9 mouse cellular contexts compared by ENCODE assay signal in the genomic region with DNA sequence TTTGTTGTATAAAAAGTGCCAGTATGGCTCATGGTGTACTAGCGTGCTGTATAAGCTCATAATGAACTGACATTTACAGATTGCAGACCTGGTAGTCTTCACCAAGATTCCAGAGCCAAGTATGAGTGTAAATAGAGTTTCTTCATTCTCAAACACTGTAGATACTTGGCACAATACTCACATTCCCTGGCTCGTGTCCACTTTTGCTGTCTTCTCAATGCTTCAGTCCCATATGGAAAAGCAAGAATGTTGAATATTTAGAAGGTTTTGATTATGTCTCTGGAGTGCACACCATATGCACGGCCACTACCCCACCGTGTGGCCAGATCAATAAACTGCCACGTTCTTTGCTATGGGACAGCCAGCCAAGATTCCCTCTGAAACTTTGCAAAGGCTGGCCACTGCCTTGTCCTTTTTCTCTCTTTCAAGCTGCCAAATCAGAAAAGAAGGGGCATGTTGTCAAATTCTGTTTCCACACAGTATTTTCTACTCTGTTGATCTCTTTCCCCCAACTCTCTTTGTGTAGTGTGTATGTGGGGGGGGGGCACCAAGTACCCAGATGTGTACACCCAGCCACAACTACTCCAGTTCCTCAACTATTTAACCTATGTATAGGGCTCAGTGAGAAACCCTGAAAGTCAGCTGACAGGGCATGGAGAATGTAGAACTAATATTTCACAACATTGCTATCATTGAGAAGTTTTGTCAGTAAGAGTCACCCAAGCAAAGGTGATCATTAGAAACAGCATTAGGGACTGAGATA.
DNase-seq lines count a peak whose midpoint lies in the region; ATAC-seq and TF ChIP-seq lines count a peak whose summit lies in the region.
"Had no signal": no experiment of that assay in that cellular context is flagged by ENCODE, and none has a peak within 500 bp of the region (broad histone marks: within the 10 kb centered on the region; RNA-seq: fewer than 3 reads in every experiment).

No protein-coding gene starts in this region.

- WGBS in kidney, embryonic 15.5 days, result 45% methylated on average over 5 of the region's 5 CpGs
- 44% methylated on average over 5 of the region's 5 CpGs for WGBS in hindbrain, postnatal 0 days

- ATAC-seq in kidney, embryonic 15.5 days (replicated peaks; ENCODE audit: low FRiP score), result no peak
- ATAC-seq in Patski, result no peak
- ATAC-seq in hindbrain, postnatal 0 days, result no peak
- ATAC-seq in monocyte, adult 5-6 weeks (replicated peaks; ENCODE audit: insufficient number of reproducible peaks, low FRiP score, low TSS enrichment, poor library complexity, severe bottlenecking), result no peak

- CTCF ChIA-PET in Patski (lab: Charles Lee), result interaction anchor here (0.7 to 2.1 kb wide), 4 partner anchors 12 to 513 kb away, joined by 3 to 9 read pairs (median 6); no protein-coding TSS in a partner anchor

- no peak overlapping the region for H3K4me3 ChIP-seq in kidney, embryonic 15.5 days (replicated peaks)
- H3K4me3 ChIP-seq in hindbrain, postnatal 0 days (ENCODE audit: low read length), result no peak overlapping the region
- H3K4me3 ChIP-seq: midbrain, embryonic 12.5 days had no signal

- TF ChIP-seq CTCF in Patski (IDR thresholded peaks at IDR 0.05), result peak; percentile 77
- peak; percentile 73 for TF ChIP-seq CTCF in hindbrain, postnatal 0 days (IDR thresholded peaks at IDR 0.05; ENCODE audit: low read depth)

- H3K36me3 ChIP-seq in kidney, embryonic 15.5 days, result no peaks in the 10 kb centered on the region
- H3K36me3 ChIP-seq in hindbrain, postnatal 0 days (ENCODE audit: insufficient read depth, low read length), result no peaks in the 10 kb centered on the region
- H3K36me3 ChIP-seq: midbrain, embryonic 12.5 days had no signal

- in situ Hi-C loops in Patski (cut with MboI; ENCODE audit: low pct_unique_long_range_greater_than_20kb), result loop anchor here (5.0 to 10.0 kb wide), 2 partner anchors 168 to 295 kb away; a partner anchor contains a TSS

- no peak overlapping the region for H3K4me2 ChIP-seq in kidney, embryonic 15.5 days
- no peak overlapping the region for H3K4me2 ChIP-seq in hindbrain, postnatal 0 days (ENCODE audit: low read depth, low read length)
- H3K4me2 ChIP-seq: midbrain, embryonic 12.5 days had no signal

- POLR2A ChIA-PET in Patski (lab: Charles Lee), result no interaction called here

- no peak overlapping the region for H3K9ac ChIP-seq in kidney, embryonic 15.5 days
- H3K9ac ChIP-seq in hindbrain, postnatal 0 days (replicated peaks; ENCODE audit: low read length), result no peak overlapping the region
- H3K9ac ChIP-seq: midbrain, embryonic 12.5 days had no signal

- peak; percentile 8 to 36 for DNase-seq in adrenal gland, adult (ENCODE audit: inconsistent age in 2 of 2, low spot score in 1 of 2)
- DNase-seq in adrenal gland, adult 18-20 months (ENCODE audit: low spot score in 2 of 2), result no peak
- DNase-seq in kidney, postnatal 10 days, result peak; percentile 57
- DNase-seq in Patski (ENCODE audit: low read depth, low spot score), result no peak
- DNase-seq in hindbrain, postnatal 0 days (ENCODE audit: low spot score), result peak; percentile 48
- DNase-seq in lung, postnatal 25 days (ENCODE audit: low spot score), result peak; percentile 29

- peaks cover 26% of the 10 kb centered on the region for H3K27me3 ChIP-seq in kidney, embryonic 15.5 days
- H3K27me3 ChIP-seq in Patski, result peaks cover 18% of the 10 kb centered on the region
- H3K27me3 ChIP-seq in hindbrain, postnatal 0 days (ENCODE audit: insufficient read depth, low read length), result no peaks in the 10 kb centered on the region; the same call in 1 of the 2 replicates
- H3K27me3 ChIP-seq: midbrain, embryonic 12.5 days had no signal

- H3K4me1 ChIP-seq in kidney, embryonic 15.5 days, result no peaks in the 10 kb centered on the region
- H3K4me1 ChIP-seq in hindbrain, postnatal 0 days (ENCODE audit: insufficient read depth, low read length), result no peaks in the 10 kb centered on the region
- H3K4me1 ChIP-seq: midbrain, embryonic 12.5 days had no signal

- no peaks in the 10 kb centered on the region for H3K9me3 ChIP-seq in kidney, embryonic 15.5 days (replicated peaks)
- H3K9me3 ChIP-seq in hindbrain, postnatal 0 days (ENCODE audit: low read length), result no peaks in the 10 kb centered on the region
- H3K9me3 ChIP-seq: midbrain, embryonic 12.5 days had no signal

- H3K27ac ChIP-seq in kidney, embryonic 15.5 days, result no peak overlapping the region
- no peak overlapping the region for H3K27ac ChIP-seq in hindbrain, postnatal 0 days
- H3K27ac ChIP-seq: midbrain, embryonic 12.5 days had no signal

Comparison
In these comparisons a context has a peak if more than half of its experiments do, and no peak if none do; other contexts are left out.
1. DNase-seq: peak in adrenal gland, adult (2 of 2), kidney, postnatal 10 days (single experiment), hindbrain, postnatal 0 days (single experiment) and lung, postnatal 25 days (single experiment); none in adrenal gland, adult 18-20 months (0 of 2) and Patski (single experiment).